Mouse (Mus musculus) hematopoietic stem cell, adult 5-6 weeks (primary cell): ENCODE results near the gene Stx12. TPM values are rescaled to one million over a fixed set of nuclear protein-coding genes. Genes with fewer than 3 reads are reported as not detected.
A peak's percentile ranks its signal among the peaks of the same experiment; 100 is the strongest.

Experiments used
- ATAC-seq, 2 experiments: fragments of 125-278 bp in 1 of 2; replicated peaks in 1 of 2; 2 replicates each; pipeline ENCODE4 v1.8.0; 2016 to 2017; ENCODE audit warnings: inconsistent platforms in 2 of 2, mild to moderate bottlenecking in 2 of 2, moderate number of reproducible peaks in 2 of 2, low read depth in 1 of 2, moderate TSS enrichment in 1 of 2; ENCODE audit not compliant: low FRiP score in 2 of 2, poor library complexity in 2 of 2, severe bottlenecking in 2 of 2, insufficient read depth in 1 of 2, low TSS enrichment in 1 of 2
- total RNA-seq: library from RNA; stranded (forward); fragments of 172-1452, 232-1000 nt; gene quantifications from 2 replicates; pipeline ENCODE4 v1.2.3, GENCODE M21; 2017

Stx12 gene
- total RNA-seq, 1 experiment from 2014 or later = 42.2 TPM

DNA sequence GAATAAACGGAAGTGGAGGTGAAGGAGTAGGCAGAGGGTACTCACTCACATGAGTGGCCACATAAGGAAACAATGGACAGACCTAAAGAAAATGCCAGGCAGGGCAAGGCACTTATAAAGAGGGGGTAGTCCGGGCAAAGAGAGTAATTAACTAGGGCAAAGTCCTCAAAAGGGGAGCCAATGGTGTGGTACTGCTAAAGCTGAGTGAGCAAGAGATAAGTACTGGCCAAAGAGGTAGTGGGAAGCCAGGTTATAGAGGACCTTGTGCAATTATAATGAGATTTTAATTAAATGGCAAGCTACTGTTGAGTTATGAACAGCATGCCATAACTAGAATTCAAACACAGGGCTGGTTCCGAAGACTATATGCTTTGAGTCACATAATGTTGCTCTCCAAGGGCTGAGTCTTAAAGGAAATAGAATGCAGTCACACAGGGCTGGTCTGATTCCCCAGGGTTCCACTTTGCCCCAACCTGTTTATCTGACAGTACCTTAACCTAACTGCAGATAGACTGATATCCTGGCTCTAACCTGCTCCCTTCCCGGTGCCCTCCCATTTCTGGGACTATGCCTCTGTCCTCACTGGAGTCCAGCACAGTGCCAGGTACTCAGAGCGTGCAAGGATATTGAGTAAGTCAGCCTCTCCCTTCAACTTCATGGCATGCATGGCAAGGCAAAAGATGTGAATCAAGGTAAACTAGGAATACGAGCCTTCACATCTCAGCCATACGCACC lies 9.8 kb downstream of the Stx12 start:
- no peak for ATAC-seq

DNA sequence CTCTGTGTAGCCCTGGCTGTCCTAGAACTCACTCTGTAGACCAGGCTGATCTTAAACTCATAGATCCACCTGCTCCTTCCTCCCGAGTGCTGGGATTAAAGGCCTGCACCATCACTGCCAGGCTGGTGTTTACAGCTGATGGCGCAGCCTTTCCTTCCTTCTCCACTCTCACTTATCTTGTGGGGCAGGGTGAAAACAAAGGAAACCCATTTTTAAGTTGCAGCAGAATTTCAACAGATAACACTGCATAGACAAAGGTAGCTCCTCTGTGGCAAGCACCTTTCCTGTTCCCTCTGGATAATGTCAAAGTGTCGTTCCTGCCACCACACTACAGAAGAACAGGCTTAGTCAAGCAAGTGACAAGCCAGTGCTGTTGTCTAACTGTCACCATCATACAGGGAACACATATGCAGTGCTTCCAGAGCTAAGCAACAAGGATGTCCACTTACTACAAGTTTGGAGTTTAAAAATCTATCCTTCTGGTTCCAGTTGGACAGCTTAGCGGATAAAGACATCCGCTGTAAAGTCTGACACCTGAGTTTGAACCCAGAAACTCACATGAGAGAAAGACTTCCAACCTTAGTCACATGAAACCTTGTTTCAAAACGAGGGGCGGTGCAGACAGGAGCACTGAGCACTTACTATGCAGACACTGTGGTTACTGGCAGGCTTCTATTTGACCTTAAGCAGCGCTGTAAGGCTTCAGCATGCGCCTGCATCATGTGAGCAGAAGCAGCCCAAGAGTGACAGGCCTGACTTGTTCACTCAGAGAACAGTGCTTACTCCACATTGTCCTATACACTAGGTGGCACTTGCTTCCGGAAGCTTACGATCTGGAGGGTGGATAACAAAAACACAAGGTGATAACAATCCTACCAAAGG lies 10.6 kb downstream of the Stx12 start:
- ATAC-seq = no peak

DNA sequence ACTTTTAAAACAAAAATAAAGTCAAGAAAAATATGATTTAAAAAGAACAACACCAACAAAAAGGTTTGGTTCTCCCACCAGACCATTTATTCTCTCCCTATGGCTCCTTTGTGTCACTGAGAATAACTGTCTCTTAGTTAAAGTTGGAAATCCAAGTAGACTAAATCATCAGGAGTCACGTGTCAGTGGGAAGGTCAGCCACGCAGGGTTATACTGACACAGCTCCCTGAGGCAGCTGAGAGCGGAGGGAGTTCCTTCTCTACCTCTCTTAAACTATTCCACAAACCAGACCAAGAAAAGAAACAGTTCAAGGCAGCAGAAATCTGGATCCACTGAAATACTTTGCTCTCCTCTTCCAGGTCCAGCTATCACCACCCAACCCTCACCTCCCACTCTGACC lies 13.2 kb downstream of the Stx12 start:
- ATAC-seq = no peak

DNA sequence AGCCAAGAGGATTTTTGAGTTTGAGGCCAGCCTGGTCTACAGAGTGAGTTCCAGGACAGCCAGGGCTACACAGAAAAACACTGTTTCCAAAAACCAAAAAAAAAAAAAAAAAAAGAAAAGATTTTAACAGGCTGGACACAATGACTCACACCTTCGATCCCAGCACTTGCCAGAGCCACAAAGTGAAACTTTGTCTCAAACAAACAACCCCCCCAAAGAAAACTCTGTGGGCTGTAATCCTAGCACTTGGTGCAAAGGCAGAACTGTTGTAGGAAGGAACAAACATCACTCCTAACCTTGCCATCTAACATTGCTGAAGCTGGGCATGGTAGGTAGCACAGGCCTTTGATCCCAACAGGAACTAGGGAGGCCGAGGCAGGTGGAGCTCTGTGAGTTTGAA lies 19.5 kb downstream of the Stx12 start:
- no peak for ATAC-seq

DNA sequence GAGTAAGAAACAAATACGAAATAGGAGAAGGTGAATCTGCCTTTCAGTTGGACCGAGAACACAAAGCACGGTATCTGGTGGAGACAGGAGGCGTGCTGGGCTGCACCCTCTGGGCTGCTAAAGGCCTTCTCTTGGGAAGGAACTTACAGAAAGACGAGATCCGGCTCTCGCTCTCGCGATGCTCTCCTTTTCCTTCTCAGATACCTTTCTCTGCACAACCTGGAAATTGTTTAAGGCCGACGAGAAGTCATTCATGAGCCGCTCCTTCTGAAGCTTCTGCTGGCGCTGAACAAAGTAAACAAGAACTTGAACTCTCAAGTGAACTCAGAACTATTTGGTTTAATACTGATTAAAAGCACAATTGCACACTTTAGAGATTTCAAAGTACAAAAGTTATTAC lies 21.3 kb downstream of the Stx12 start:
- no peak for ATAC-seq

DNA sequence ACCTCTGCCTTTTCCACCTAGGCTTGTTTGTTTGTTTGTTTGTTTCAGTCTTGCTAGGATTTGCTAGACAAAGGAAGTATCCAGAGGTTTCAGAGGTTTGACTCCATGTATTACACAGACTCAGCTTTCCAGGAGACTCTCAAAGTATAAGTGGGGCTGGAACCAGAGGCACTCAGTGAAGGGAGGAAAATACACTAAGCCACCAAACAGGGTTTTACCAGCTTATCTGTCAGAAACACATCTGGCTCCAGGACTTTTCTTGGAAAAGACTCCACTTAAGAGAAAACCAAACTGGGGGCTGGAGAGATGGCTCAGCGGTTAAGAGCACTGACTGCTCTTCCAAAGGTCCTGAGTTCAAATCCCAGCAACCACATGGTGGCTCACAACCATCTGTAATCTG lies 23.4 kb downstream of the Stx12 start:
- no peak for ATAC-seq

DNA sequence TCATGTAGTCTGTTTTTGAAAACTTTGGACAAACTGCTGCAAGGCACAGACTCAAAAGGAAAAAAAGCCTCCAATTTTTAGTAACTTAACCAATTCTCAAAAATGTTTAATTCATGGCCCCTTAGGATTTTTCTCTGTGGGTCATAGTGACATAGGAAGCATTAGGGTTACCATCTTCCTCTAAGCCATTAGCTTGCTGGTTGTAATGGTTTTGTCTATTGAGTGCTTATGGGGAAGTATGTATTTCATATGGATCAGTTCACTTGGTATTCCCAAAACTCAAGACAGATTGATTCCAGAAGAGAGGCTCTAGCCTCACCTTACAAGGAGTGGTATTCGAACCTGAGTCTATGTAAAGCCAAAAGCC lies 40.6 kb downstream of the Stx12 start:
- no peak for ATAC-seq

DNA sequence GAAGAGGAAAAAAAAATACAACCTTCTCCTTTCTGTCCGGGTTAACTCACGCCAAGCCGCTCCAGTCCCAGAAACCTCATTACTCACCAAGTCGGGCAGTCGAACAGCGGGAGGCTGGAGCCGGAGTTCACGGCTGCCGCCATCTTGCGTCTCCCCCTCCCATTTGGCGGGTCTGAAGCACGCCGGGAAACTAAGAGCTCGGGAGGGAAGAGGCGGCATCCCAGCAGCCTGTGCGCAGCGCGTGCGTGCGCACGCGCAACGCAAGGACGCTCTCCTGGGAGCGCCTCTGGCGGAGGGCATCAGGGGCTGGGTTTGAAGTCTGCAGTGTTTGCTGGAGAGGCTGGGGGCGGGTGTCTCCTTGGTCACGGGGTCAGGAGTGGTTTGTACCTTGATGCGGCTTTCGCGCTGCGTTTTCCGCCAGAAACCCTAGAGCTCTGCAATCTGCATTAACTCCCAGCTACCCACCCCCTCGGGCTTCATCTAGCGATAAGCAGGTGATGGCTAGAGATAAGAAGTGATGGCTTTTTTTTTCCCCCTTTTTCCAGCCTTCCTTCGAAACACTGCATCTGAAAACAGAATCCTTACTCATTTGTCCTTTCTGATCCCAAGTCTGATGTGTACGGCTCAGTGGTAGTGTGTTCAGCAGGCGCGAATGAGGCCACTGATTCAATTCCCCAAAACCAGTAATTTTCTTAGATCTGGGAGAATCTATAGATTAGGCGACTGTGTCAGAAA lies 41.2 kb downstream of the Stx12 start, which contains the start of gene Ppp1r8:
Gene Ppp1r8 (minus strand): TSS at position 200 of the 735 bp plus-strand sequence.
- ATAC-seq = peak; percentile 96 to 99

DNA sequence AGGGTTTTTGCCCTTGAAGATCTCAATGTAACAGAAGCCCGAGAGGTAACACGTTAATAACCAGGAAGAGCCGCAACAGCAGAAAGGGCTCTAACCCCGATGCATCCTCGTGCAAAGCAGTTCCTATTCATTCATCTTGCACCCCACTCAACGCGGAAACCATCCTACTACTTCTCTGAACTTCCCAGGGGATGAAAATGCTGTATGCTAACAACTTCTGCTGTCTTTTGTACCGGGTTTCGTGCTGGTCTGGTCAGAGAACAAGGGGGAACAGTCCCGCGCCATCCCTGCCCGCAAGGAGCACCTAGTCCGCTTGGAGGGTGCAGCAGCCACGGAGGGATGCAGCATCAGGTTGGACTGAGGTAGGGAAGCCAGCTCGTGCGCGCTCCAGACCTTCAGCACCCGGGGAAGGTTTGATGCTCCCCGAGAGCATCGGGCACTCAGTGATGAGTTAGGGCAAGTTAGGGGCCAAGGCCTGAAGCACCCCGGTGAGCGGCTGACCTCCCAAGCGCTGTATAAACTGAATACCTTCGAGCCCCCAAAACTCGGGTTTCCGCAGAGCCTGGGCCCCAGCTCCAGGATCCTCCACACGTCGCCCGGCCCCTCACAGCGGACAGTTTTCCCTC lies 41.9 kb downstream of the Stx12 start:
- peak; percentile 22 to 36; a peak in 1 of 4 replicates for ATAC-seq

DNA sequence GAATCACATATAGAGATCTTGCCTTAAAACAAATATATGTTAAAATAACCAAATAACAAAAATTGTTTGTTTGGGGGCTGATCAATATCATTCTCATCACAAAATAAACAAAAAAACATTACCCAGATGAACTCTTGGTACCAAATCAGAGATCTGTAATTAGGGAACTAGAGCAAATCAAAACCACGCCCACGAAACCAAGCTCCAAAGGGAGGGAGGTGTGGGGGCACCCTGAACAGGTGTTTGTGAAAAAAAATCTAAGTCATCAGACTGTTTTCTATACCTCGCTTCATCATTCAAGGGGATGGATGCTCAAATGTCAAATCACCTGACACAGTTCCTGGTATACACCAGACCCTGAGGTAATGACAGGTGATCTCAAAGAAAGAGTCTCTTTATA lies 42.8 kb downstream of the Stx12 start:
- no peak for ATAC-seq

DNA sequence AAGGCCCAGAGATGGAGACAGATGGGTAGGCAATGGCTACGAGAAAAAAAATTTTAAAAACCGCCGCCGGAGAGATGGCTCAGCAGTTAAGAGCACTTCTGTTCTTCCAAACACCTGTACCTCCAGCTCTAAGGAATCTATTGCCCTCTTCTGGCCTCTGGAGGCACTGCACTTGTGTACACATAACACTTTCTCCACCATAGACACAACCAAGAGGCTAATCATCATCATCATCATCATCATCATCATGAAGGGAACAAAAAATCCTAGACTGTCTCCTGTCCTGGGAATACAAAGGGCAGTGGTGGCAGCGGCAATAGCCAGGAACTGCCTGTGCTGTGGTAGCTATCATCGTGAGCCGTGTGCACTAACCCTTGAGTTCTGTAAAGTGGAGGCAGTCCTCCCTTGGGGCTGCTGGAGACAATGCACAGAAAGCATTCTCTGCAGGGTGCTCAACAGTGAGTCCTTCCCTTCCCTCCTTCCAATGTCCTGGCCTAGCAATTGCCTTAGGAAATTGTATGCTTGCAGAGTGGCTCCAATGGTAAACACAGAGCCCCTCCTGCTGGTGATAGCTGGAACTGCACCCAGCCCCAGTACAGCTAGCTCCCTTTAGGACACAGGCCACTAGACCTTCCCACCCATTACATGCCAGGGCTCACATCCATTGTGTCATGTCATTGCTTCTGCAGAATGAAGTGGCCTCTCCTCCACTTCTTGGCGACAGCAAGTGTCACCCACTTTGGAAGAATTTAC lies 60.5 kb downstream of the Stx12 start:
- ATAC-seq = peak; percentile 82 to 84

DNA sequence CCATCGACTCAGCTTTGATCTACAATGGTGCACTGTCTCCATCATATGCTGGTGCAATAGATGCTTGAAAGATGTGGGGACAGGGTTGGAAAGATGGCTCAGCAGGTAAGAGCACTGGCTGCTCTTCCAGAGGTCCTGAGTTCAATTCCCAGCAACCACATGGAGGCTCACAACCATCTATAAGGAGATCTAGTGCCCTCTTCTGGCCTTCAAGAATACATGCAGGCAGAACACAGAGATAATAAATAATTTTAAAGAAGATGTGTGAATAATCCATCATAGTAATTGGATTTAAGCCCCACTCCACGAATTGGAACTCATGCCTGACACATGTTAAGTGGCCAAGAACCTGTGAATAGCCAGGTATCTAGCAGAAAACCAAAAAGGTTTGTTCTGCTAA lies 65.9 kb downstream of the Stx12 start:
- no peak for ATAC-seq

DNA sequence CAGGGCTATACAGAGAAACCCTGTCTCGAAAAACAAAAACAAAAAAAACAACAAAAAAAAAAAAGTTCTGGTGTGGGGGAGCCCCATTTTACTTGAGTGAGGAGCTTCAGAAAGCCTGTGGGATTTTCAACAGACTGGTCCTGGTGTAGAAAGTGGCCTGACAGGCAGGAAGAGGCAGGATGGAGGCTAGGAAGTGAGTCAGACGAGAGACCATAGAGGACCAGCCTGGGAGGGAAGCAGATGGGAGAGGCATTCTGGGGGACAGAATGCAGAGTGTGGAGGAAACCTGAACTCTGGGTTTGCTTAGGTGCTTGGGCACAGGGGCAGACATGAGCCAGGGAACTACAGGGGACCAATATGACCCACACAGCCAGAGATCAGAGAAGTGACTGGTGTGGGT lies 67.5 kb downstream of the Stx12 start:
- no peak for ATAC-seq

DNA sequence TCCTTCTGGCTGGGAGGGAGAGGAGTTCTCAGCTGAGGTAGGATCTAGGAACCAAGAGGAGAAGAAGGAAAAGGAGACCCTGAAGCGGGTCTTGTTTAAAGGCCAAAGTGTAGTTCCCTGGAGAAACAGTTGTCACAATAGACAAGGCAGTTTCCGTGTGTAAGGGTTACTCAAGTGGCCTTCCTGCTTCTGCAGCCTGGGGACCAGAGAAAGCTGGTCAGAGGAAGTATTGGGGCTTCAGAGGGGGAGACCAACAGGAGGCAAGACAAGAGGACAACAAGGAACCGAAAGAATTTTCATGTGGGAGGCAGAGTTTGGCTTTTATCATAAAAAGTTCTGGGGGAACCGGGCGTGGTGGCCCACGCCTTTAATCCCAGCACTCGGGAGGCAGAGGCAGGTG lies 67.9 kb downstream of the Stx12 start:
- no peak; a peak in 1 of 4 replicates for ATAC-seq

DNA sequence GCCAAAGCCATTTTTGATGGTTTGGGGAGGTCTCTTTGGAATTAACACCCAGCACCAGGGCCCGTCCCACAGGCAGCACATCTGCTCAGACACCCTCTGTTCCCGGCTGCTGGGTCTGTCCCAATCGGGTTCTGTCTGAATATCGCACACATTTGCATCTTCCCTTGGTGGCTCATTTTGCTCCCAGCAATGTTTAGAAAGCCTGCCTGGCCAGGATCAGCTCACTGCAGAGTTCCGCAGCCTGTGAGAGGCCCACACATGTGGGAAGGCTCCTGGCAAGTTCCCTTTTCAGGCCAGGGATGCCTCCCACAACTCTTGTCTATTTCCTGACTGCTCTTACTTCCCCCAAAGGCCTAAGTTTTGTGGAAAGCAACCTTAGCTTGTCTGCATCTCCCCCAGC lies 74.7 kb downstream of the Stx12 start:
- peak; percentile 54; a peak in 2 of 4 replicates for ATAC-seq

DNA sequence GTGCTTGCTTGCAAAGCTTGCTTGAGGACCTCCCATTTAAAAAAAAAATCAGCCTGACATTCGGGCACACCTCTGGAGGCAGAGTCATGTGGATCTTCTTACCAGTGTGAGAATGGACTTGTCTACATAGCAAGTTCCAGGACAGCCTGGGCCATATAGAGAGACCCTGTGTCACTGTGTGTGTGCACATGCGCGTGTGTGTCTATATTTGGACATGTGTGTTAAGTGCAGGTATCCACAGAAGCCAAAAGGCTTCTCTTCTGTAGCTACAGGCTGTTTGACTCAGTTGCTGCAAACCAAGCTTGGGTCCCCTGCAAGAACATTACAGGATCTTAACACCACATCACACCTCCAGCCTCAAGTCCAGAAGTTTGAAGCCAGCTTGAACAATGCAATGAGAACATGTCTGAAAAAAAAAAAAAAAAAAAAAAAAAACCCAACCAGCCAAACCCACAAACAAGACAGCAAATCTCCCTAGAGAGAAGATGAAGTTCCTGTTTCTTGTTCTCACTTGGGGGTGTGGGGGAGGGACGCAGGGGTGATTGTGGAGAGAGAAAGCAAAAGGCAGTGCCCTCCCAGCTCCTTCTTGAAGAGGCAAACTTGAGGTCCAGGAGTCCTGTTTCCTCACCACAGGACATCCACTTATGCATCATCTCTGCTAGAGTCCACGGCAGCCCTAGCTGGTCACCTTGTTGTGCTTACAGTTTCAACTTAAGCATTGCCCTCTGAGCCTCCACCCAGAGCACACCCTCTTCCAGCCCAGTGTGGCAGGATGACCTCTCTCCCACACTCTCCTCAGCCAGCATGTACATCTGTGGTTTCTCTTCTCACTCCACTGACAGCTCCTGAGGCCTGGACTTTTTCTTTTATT lies 76.3 kb downstream of the Stx12 start:
- peak; percentile 52 to 73 for ATAC-seq
